Mouse (Mus musculus): ENCODE data around the gene Cyp27b1. TPM values are rescaled to one million over a fixed set of nuclear protein-coding genes. Genes with fewer than 3 reads are reported as not detected.

Gene Cyp27b1
- polyA plus RNA-seq, 1 experiment: 0.29 TPM

GRCm38 (mm10) chr10:127041274-127041766 lies 6.7 kb upstream of the Cyp27b1 start, which contains the start of the genes Mettl1 and Eef1akmt3:
Gene Mettl1 (plus strand): TSS chr10:127041414.
Gene Eef1akmt3 (minus strand): TSS chr10:127041513.
- H3K4me3 ChIP-seq (replicated peaks; ENCODE audit: insufficient read depth, low read depth, low read length): peak within 1 kb of the TSS; percentile 70
- WGBS: under 1% methylated on average over 28 of the region's 28 CpGs
- peak in 1 of 2 experiments; percentile 58 for DNase-seq
- H3K27me3 ChIP-seq (ENCODE audit: control insufficient read depth, insufficient read depth, low read length): no peaks in the 10 kb centered on the region
- H3K27ac ChIP-seq (ENCODE audit: insufficient read depth, low read length): no peak within 1 kb of the TSS
- no peaks in the 10 kb centered on the region for H3K4me1 ChIP-seq (ENCODE audit: control insufficient read depth, insufficient read depth, low read length)
- TF ChIP-seq CTCF (IDR thresholded peaks at IDR 0.05; ENCODE audit: borderline replicate concordance, insufficient read depth, low read depth, low read length) (no peak), POLR2A (IDR thresholded peaks at IDR 0.05; ENCODE audit: borderline replicate concordance, insufficient read depth, low read length) (no peak)

DNA sequence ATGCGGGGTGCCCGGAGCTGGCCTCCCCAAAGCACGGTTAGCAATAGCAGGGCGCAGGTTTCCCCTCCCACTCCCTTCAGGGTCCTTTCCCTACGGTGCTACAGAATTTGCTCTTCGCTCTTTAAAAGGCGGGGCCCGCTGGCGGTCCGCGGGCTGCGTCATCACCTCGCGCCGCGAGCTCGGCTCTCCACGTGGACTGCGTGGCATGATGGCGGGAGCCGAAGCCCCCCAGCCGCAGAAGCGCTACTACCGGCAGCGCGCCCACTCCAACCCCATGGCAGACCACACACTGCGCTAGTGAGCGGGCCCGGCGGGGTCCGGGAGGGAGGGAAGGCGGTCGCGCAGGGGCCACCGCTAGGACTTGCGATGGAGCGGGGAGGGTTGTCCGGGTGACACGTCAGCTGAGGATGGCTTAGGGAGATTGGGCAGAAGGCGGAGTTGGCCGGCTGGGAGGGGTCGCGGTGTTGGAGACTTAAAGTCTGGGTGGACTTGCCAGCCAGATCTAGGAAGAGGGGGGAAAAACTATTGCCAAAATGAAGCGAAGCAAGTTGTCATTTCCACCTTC lies 6.2 kb upstream of the Cyp27b1 start:
- WGBS: under 1% methylated on average over 44 of the region's 44 CpGs
- Histone ChIP-seq H3K27me3 (ENCODE audit: control insufficient read depth, insufficient read depth, low read length) (no peaks in the 10 kb centered on the region), H3K4me3 (replicated peaks; ENCODE audit: insufficient read depth, low read depth, low read length) (peak overlapping the region; percentile 70), H3K27ac (ENCODE audit: insufficient read depth, low read length) (no peak overlapping the region), H3K4me1 (ENCODE audit: control insufficient read depth, insufficient read depth, low read length) (no peaks in the 10 kb centered on the region)
- TF ChIP-seq POLR2A (IDR thresholded peaks at IDR 0.05; ENCODE audit: borderline replicate concordance, insufficient read depth, low read length) (no peak), CTCF (IDR thresholded peaks at IDR 0.05; ENCODE audit: borderline replicate concordance, insufficient read depth, low read depth, low read length) (no peak)
- peak; percentile 85 to 93 for DNase-seq

GRCm38 (mm10) chr10:127042468-127043115 lies 5.5 kb upstream of the Cyp27b1 start:
- no peak overlapping the region for H3K27ac ChIP-seq (ENCODE audit: insufficient read depth, low read length)
- no peak for DNase-seq
- no peak for TF ChIP-seq POLR2A (IDR thresholded peaks at IDR 0.05; ENCODE audit: borderline replicate concordance, insufficient read depth, low read length)
- no peak for TF ChIP-seq CTCF (IDR thresholded peaks at IDR 0.05; ENCODE audit: borderline replicate concordance, insufficient read depth, low read depth, low read length)
- H3K27me3 ChIP-seq (ENCODE audit: control insufficient read depth, insufficient read depth, low read length): no peaks in the 10 kb centered on the region
- H3K4me3 ChIP-seq (replicated peaks; ENCODE audit: insufficient read depth, low read depth, low read length): peak overlapping the region; percentile 70
- no peaks in the 10 kb centered on the region for H3K4me1 ChIP-seq (ENCODE audit: control insufficient read depth, insufficient read depth, low read length)
- 17% methylated on average over 5 of the region's 5 CpGs for WGBS

- no peaks in the 10 kb centered on the region for H3K4me1 ChIP-seq (ENCODE audit: control insufficient read depth, insufficient read depth, low read length)
- H3K27ac ChIP-seq (ENCODE audit: insufficient read depth, low read length): no peak overlapping the region
- no peak for DNase-seq
- no peak overlapping the region for H3K4me3 ChIP-seq (replicated peaks; ENCODE audit: insufficient read depth, low read depth, low read length)
- no peaks in the 10 kb centered on the region; the same call in 1 of the 2 replicates for H3K27me3 ChIP-seq (ENCODE audit: control insufficient read depth, insufficient read depth, low read length)
- TF ChIP-seq CTCF (IDR thresholded peaks at IDR 0.05; ENCODE audit: borderline replicate concordance, insufficient read depth, low read depth, low read length) (no peak), POLR2A (IDR thresholded peaks at IDR 0.05; ENCODE audit: borderline replicate concordance, insufficient read depth, low read length) (no peak)
- WGBS: 48% methylated on average over 6 of the region's 6 CpGs
These were observed 4.9 kb upstream of the Cyp27b1 start for GRCm38 (mm10) chr10:127043187-127043586.

GRCm38 (mm10) chr10:127048608-127049394 lies 751 bp downstream of the Cyp27b1 start:
- no peak overlapping the region for H3K27ac ChIP-seq (ENCODE audit: insufficient read depth, low read length)
- H3K4me1 ChIP-seq (ENCODE audit: control insufficient read depth, insufficient read depth, low read length): no peaks in the 10 kb centered on the region
- H3K27me3 ChIP-seq (ENCODE audit: control insufficient read depth, insufficient read depth, low read length): peaks cover 2% of the 10 kb centered on the region; the same call in 1 of the 2 replicates
- WGBS: 2% methylated on average over 35 of the region's 35 CpGs
- DNase-seq: no peak
- H3K4me3 ChIP-seq (replicated peaks; ENCODE audit: insufficient read depth, low read depth, low read length): peak overlapping the region; percentile 32
- TF ChIP-seq POLR2A (IDR thresholded peaks at IDR 0.05; ENCODE audit: borderline replicate concordance, insufficient read depth, low read length): no peak
- no peak for TF ChIP-seq CTCF (IDR thresholded peaks at IDR 0.05; ENCODE audit: borderline replicate concordance, insufficient read depth, low read depth, low read length)

DNA sequence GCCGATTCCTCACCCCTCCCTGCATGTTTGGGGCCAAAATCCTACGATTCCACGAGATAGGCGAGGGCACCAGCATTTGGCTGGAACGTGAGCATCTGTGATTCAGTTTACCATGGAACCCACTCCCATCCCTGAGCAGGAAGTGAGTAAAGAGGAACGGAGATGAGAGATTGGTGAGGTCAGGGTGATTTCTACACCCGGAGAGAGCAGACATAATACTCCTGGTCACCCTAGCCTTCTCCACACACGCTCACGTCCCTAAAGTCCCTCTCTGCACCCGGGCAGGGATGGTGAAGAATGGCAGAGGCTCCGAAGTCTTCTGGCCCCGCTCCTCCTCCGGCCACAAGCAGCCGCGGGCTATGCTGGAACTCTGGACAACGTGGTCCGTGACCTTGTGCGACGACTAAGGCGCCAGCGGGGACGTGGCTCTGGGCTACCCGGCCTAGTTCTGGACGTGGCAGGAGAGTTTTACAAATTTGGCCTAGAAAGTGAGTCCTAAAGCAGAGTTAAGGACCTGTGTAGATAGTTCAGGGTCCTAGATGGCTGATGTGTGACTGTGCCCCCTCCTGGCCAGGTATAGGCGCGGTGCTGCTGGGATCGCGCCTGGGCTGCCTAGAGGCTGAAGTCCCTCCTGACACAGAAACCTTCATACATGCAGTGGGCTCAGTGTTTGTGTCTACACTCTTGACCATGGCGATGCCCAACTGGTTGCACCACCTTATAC lies 1.5 kb downstream of the Cyp27b1 start:
- WGBS: 2% methylated on average over 29 of the region's 29 CpGs
- peak overlapping the region; percentile 32 for H3K4me3 ChIP-seq (replicated peaks; ENCODE audit: insufficient read depth, low read depth, low read length)
- TF ChIP-seq POLR2A (IDR thresholded peaks at IDR 0.05; ENCODE audit: borderline replicate concordance, insufficient read depth, low read length): no peak
- TF ChIP-seq CTCF (IDR thresholded peaks at IDR 0.05; ENCODE audit: borderline replicate concordance, insufficient read depth, low read depth, low read length): peak; percentile 32; the same call in 1 of the 2 replicates
- peaks cover 2% of the 10 kb centered on the region; the same call in 1 of the 2 replicates for H3K27me3 ChIP-seq (ENCODE audit: control insufficient read depth, insufficient read depth, low read length)
- H3K4me1 ChIP-seq (ENCODE audit: control insufficient read depth, insufficient read depth, low read length): no peaks in the 10 kb centered on the region; the same call in 1 of the 2 replicates
- H3K27ac ChIP-seq (ENCODE audit: insufficient read depth, low read length): no peak overlapping the region
- no peak for DNase-seq

DNA sequence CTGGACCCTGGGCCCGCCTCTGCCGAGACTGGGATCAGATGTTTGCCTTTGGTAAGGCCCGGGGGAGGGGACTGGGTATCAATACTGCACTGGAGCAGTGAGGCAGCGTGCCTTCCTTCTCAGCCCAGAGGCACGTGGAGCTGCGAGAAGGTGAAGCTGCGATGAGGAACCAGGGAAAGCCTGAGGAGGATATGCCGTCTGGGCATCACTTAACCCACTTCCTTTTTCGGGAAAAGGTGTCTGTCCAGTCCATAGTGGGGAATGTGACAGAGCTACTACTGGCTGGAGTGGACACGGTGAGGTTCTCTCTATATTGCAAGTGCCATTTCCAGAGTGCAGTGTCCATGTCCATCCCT lies 2.0 kb downstream of the Cyp27b1 start:
- no peak overlapping the region for H3K27ac ChIP-seq (ENCODE audit: insufficient read depth, low read length)
- TF ChIP-seq POLR2A (IDR thresholded peaks at IDR 0.05; ENCODE audit: borderline replicate concordance, insufficient read depth, low read length) (no peak), CTCF (IDR thresholded peaks at IDR 0.05; ENCODE audit: borderline replicate concordance, insufficient read depth, low read depth, low read length) (no peak)
- H3K4me3 ChIP-seq (replicated peaks; ENCODE audit: insufficient read depth, low read depth, low read length): no peak overlapping the region
- no peak for DNase-seq
- peaks cover 2% of the 10 kb centered on the region; the same call in 1 of the 2 replicates for H3K27me3 ChIP-seq (ENCODE audit: control insufficient read depth, insufficient read depth, low read length)
- 25% methylated on average over 10 of the region's 10 CpGs for WGBS
- H3K4me1 ChIP-seq (ENCODE audit: control insufficient read depth, insufficient read depth, low read length): no peaks in the 10 kb centered on the region; the same call in 1 of the 2 replicates
